Mouse (Mus musculus) lung, embryonic 16.5 days (tissue): ENCODE results near the gene Cacnb1. TPM values are rescaled to one million over a fixed set of nuclear protein-coding genes. Genes with fewer than 3 reads are reported as not detected.

Source experiments
- microRNA-seq: library from miRNA; unstranded; fragments of <30 nt; microRNA quantifications from one replicate; pipeline ENCODE4, GENCODE M21; 2016
- polyA plus RNA-seq: library from polyadenylated mRNA; unstranded; fragments of >200 nt; fragmentation: Nextera tagmentation; extraction: Ambion mirVana; gene quantifications from 2 replicates; pipeline ENCODE4 v1.2.1, GENCODE M21; 2015

Gene Cacnb1
- polyA plus RNA-seq, 1 experiment from 2014 or later, result 6.4 TPM

Small RNAs within 50 kb of the gene (microRNA-seq; reads per million reads assigned to microRNA genes)
- gene Gm27597, result not detected

Other genes starting within 250 kb of the Cacnb1 start
- 0.35 TPM in 1 of 2 replicates, not detected in the other for gene 1700001P01Rik, start 247.1 kb downstream of the Cacnb1 start, polyA plus RNA-seq
- 495 and 578 TPM in 2 replicates for gene Rpl23, start 240.6 kb downstream of the Cacnb1 start, polyA plus RNA-seq
- gene Lasp1, start 224.0 kb downstream of the Cacnb1 start, polyA plus RNA-seq, result 163 and 167 TPM in 2 replicates
- 3.1 and 3.4 TPM in 2 replicates for gene B230217C12Rik, start 182.3 kb downstream of the Cacnb1 start, polyA plus RNA-seq
- 0.36 and 0.65 TPM in 2 replicates for gene Fbxo47, start 138.9 kb downstream of the Cacnb1 start, polyA plus RNA-seq
- gene Plxdc1, start 36.6 kb downstream of the Cacnb1 start, polyA plus RNA-seq, result 1.4 and 1.6 TPM in 2 replicates
- 6.2 and 8.0 TPM in 2 replicates for gene Arl5c, start 26.9 kb downstream of the Cacnb1 start, polyA plus RNA-seq
- gene Rpl19, start 3.7 kb upstream of the Cacnb1 start, polyA plus RNA-seq, result 999 and 1,043 TPM in 2 replicates
- 0.11 and 0.29 TPM in 2 replicates for gene Stac2, start 30.4 kb upstream of the Cacnb1 start, polyA plus RNA-seq
- 13.9 and 17.0 TPM in 2 replicates for gene Fbxl20, start 127.4 kb upstream of the Cacnb1 start, polyA plus RNA-seq
- gene Med1, start 170.3 kb upstream of the Cacnb1 start, polyA plus RNA-seq, result 58.1 and 59.2 TPM in 2 replicates
- gene Cdk12, start 180.0 kb upstream of the Cacnb1 start, polyA plus RNA-seq, result 8.5 and 8.8 TPM in 2 replicates